Mouse (Mus musculus): ENCODE data around the gene Fancm. TPM values are rescaled to one million over a fixed set of nuclear protein-coding genes. Genes with fewer than 3 reads are reported as not detected.

Gene Fancm
- 1.1 and 1.4 TPM in 2 replicates for polyA plus RNA-seq (2012; rRNA removed)

GRCm38 (mm10) chr12:65075085-65075732 is at the start of gene Fancm:
Gene Fancm (plus strand): TSS chr12:65075603.
- peak; percentile 85 for DNase-seq
- TF ChIP-seq CTCF (IDR thresholded peaks at IDR 0.05; ENCODE audit: insufficient read depth, low read length) (no peak), POLR2A (IDR thresholded peaks at IDR 0.05; ENCODE audit: borderline replicate concordance, extremely low read depth, low read depth, low read length) (0 out of 2 replicates have a peak, but pooled peaks have one; percentile 40)

GRCm38 (mm10) chr12:65035839-65036189 is 39.6 kb upstream of the Fancm start:
- TF ChIP-seq CTCF (IDR thresholded peaks at IDR 0.05; ENCODE audit: insufficient read depth, low read length) (no peak), POLR2A (IDR thresholded peaks at IDR 0.05; ENCODE audit: borderline replicate concordance, extremely low read depth, low read depth, low read length) (no peak)
- H3K4me1 ChIP-seq (ENCODE audit: control insufficient read depth, insufficient read depth, low read length): peaks cover 7% of the 10 kb centered on the region
- DNase-seq: no peak
- 40% methylated on average over 8 of the region's 8 CpGs for WGBS
- peak overlapping the region; percentile 95 for H3K4me3 ChIP-seq (replicated peaks; ENCODE audit: extremely low read depth, low read depth, low read length)

More at GRCm38 (mm10) chr12:65075085-65075732, at the start of gene Fancm:
- Histone ChIP-seq H3K4me3 (replicated peaks; ENCODE audit: extremely low read depth, low read depth, low read length) (peak within 1 kb of the TSS; percentile 95), H3K4me1 (ENCODE audit: control insufficient read depth, insufficient read depth, low read length) (peaks cover 3% of the 10 kb centered on the region)
- WGBS: 1% methylated on average over 39 of the region's 39 CpGs

- peak within 1 kb of the TSS; percentile 95 for H3K4me3 ChIP-seq (replicated peaks; ENCODE audit: extremely low read depth, low read depth, low read length)
- H3K4me1 ChIP-seq (ENCODE audit: control insufficient read depth, insufficient read depth, low read length): peaks cover 7% of the 10 kb centered on the region
- TF ChIP-seq POLR2A (IDR thresholded peaks at IDR 0.05; ENCODE audit: borderline replicate concordance, extremely low read depth, low read depth, low read length) (peak; percentile 92), CTCF (IDR thresholded peaks at IDR 0.05; ENCODE audit: insufficient read depth, low read length) (no peak)
- DNase-seq: peak; percentile 92
- under 1% methylated on average over 65 of the region's 65 CpGs for WGBS
Measured at GRCm38 (mm10) chr12:65036190-65036870, 39.1 kb upstream of the Fancm start, which contains the start of gene Prpf39. Gene Prpf39 (plus strand): TSS chr12:65036333.

GRCm38 (mm10) chr12:65036892-65037545 is 38.4 kb upstream of the Fancm start:
- no peak for TF ChIP-seq POLR2A (IDR thresholded peaks at IDR 0.05; ENCODE audit: borderline replicate concordance, extremely low read depth, low read depth, low read length)
- no peak for TF ChIP-seq CTCF (IDR thresholded peaks at IDR 0.05; ENCODE audit: insufficient read depth, low read length)
- no peak for DNase-seq
- H3K4me3 ChIP-seq (replicated peaks; ENCODE audit: extremely low read depth, low read depth, low read length): peak overlapping the region; percentile 95
- peaks cover 7% of the 10 kb centered on the region for H3K4me1 ChIP-seq (ENCODE audit: control insufficient read depth, insufficient read depth, low read length)
- WGBS: 6% methylated on average over 18 of the region's 18 CpGs

GRCm38 (mm10) chr12:65037546-65037937 is 37.9 kb upstream of the Fancm start:
- no peak for DNase-seq
- TF ChIP-seq CTCF (IDR thresholded peaks at IDR 0.05; ENCODE audit: insufficient read depth, low read length) (no peak), POLR2A (IDR thresholded peaks at IDR 0.05; ENCODE audit: borderline replicate concordance, extremely low read depth, low read depth, low read length) (no peak)
- H3K4me3 ChIP-seq (replicated peaks; ENCODE audit: extremely low read depth, low read depth, low read length): peak overlapping the region; percentile 19

GRCm38 (mm10) chr12:65048799-65049198 is 26.6 kb upstream of the Fancm start:
- no peak for DNase-seq
- H3K4me3 ChIP-seq (replicated peaks; ENCODE audit: extremely low read depth, low read depth, low read length): no peak overlapping the region
- H3K4me1 ChIP-seq (ENCODE audit: control insufficient read depth, insufficient read depth, low read length): no peaks in the 10 kb centered on the region
- no peak for TF ChIP-seq POLR2A (IDR thresholded peaks at IDR 0.05; ENCODE audit: borderline replicate concordance, extremely low read depth, low read depth, low read length)
- no peak for TF ChIP-seq CTCF (IDR thresholded peaks at IDR 0.05; ENCODE audit: insufficient read depth, low read length)

More at GRCm38 (mm10) chr12:65037546-65037937, 37.9 kb upstream of the Fancm start:
- WGBS: 9% methylated on average over 4 of the region's 4 CpGs
- peaks cover 7% of the 10 kb centered on the region for H3K4me1 ChIP-seq (ENCODE audit: control insufficient read depth, insufficient read depth, low read length)

- Histone ChIP-seq H3K4me3 (replicated peaks; ENCODE audit: extremely low read depth, low read depth, low read length) (no peak overlapping the region), H3K4me1 (ENCODE audit: control insufficient read depth, insufficient read depth, low read length) (no peaks in the 10 kb centered on the region)
- no peak for TF ChIP-seq POLR2A (IDR thresholded peaks at IDR 0.05; ENCODE audit: borderline replicate concordance, extremely low read depth, low read depth, low read length)
- TF ChIP-seq CTCF (IDR thresholded peaks at IDR 0.05; ENCODE audit: insufficient read depth, low read length): no peak
- no peak for DNase-seq
- WGBS: 77% methylated on average over 2 of the region's 2 CpGs
Measured at GRCm38 (mm10) chr12:65058203-65058602, 17.2 kb upstream of the Fancm start.

- TF ChIP-seq POLR2A (IDR thresholded peaks at IDR 0.05; ENCODE audit: borderline replicate concordance, extremely low read depth, low read depth, low read length) (no peak), CTCF (IDR thresholded peaks at IDR 0.05; ENCODE audit: insufficient read depth, low read length) (no peak)
- H3K4me3 ChIP-seq (replicated peaks; ENCODE audit: extremely low read depth, low read depth, low read length): no peak overlapping the region
- DNase-seq: no peak
- no peaks in the 10 kb centered on the region for H3K4me1 ChIP-seq (ENCODE audit: control insufficient read depth, insufficient read depth, low read length)
Measured at GRCm38 (mm10) chr12:65061082-65061481, 14.3 kb upstream of the Fancm start.

- no peak for DNase-seq
- TF ChIP-seq POLR2A (IDR thresholded peaks at IDR 0.05; ENCODE audit: borderline replicate concordance, extremely low read depth, low read depth, low read length): no peak
- no peak for TF ChIP-seq CTCF (IDR thresholded peaks at IDR 0.05; ENCODE audit: insufficient read depth, low read length)
- 39% methylated on average over 2 of the region's 2 CpGs for WGBS
- Histone ChIP-seq H3K4me3 (replicated peaks; ENCODE audit: extremely low read depth, low read depth, low read length) (no peak overlapping the region), H3K4me1 (ENCODE audit: control insufficient read depth, insufficient read depth, low read length) (no peaks in the 10 kb centered on the region)
Measured at GRCm38 (mm10) chr12:65065241-65065640, 10.2 kb upstream of the Fancm start.

Data from lung, adult 2 months (tissue).